Mouse (Mus musculus): ENCODE results near the gene Fam83f.

Fam83f gene

DNA sequence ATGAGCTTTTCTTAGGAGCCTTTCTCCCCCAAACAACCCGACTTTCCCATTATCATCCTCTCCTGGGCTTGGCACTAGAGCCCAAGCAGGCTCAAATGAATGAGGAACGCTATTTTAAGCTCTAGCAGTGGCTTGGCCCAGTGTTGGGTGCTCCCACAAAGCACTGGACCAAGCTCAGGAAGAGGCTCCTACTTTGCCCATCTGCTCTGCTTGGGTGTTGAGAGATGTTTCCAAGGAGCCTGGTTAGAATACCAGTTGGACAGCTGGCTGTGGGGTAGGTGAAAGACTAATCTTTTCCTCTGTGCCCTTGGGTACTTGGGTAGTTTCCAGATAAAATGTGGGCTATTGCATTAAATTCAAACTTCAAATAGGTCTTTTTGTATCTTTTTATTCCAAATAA lies 1.2 kb downstream of the Fam83f start:
- DNase-seq (ENCODE audit: low spot score): no peak

- DNase-seq (ENCODE audit: low spot score): no peak
These were observed 1.9 kb downstream of the Fam83f start for GRCm38 (mm10) chr15:80673337-80674095.

DNA sequence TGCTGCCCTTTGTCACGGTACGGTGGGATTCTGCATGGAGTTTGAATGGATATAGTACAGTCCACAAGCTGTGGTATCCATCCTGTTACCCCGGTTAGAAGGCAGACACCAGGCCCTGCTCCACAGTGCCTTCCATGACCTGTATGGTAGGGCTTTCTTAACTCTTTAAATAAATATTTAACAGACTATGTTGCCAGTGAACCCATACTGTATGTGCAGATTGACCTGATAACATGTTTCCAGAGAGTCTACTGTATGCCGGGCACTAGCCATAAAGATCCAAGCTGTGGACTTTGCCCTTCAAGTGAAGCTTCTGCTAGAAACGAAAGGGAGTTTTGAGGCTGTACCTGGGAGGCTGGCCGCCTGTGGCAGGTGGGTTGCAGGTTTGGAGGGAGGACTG lies 3.1 kb downstream of the Fam83f start:
- DNase-seq (ENCODE audit: low spot score): no peak

GRCm38 (mm10) chr15:80679515-80680215 lies 8.0 kb downstream of the Fam83f start:
- DNase-seq (ENCODE audit: low spot score): peak; percentile 45

DNA sequence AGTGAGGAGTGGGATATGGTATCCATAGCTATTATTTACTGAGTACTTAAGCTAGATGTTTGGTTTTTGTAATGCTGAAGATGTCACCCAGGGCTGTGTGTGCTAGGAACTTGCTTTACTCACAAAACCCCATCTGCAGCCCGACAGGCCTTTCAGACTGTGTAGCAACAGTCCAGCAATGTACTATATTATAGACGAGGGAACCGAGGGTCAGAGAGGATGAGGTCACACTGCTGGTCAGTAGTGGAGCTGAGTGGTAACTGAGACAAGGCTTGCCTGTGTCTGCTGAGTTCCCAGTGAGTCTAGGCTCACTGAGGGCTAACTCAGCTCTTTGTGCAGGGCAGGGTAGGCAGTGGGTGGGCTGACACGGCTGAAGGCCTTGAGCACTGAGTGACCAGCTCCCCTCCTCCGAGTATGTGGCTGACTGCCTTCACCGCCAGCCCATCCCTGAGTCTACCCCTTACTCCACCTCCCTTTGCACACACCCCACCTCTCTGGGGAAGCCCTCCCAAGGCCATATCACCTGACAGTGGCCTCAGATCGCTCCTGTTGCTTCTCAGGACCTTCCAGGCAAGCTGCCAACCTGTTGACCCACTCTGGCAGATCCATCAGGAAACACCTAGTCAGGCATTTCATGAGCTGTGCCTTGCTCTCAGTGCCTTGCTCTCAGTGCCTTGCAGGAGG lies 8.8 kb downstream of the Fam83f start:
- no peak for DNase-seq (ENCODE audit: low spot score)

DNA sequence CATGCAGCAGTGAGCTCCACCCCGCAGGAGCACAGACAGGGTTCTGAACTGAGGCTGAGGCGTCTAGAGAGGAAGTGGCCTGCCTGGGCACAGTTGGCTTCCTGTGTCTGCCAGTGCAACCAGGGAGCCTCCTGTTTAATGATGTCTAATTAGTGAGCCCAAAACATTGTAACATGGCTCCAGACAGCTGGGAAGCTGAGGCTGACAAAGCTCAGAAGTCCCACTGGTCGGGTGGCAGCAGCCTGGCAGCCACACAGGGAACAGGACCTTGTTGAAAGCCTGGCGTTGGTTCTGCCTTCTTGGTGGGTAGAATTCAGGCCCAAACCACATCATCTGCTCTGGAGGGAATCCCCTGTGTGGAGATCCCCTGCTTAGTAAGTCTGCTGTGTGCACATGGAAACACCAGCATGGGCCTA lies 9.8 kb downstream of the Fam83f start:
- no peak for DNase-seq (ENCODE audit: low spot score)

- no peak for DNase-seq (ENCODE audit: low spot score)
These were observed 10.7 kb downstream of the Fam83f start for GRCm38 (mm10) chr15:80682343-80682742.

DNA sequence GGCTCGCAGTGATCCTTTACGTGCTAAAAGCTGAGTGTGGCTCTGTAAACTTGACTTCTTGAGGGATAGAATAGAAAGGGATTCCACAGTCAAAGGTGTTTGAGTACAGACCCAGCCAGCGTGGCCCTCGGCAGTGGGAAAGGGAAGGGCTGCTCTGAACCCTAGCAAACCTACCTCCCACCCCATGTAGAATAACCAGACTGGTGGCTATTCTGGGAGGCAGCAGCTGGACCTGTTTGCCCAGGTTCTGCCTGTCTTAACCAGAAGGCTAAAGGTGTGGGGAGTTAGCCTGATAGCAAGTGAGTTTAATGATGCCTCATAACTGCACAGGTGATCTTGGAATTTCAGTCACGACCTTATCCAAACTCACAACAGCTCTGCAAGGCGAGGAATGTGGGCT lies 11.5 kb downstream of the Fam83f start:
- no peak for DNase-seq (ENCODE audit: low spot score)

- no peak for DNase-seq (ENCODE audit: low spot score)
These were observed 12.3 kb downstream of the Fam83f start for GRCm38 (mm10) chr15:80683990-80684389.

GRCm38 (mm10) chr15:80684786-80685602 lies 13.3 kb downstream of the Fam83f start:
- no peak for DNase-seq (ENCODE audit: low spot score)

DNA sequence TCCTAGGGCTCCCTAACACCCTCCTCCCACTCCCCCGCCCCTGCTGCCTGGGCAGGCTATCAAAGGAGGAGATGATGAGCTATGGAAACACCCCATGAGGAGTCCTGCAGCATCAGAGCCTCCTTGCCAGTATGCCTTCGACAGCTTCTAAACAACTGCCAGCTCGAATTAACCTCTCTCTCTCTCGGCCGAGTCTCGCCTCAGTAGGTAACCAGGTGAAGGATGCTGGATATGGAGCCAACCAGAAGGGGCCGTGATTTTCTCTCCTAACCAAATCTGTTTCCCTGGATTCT lies 13.9 kb downstream of the Fam83f start:
- DNase-seq (ENCODE audit: low spot score): no peak

GRCm38 (mm10) chr15:80688536-80688935 lies 16.9 kb downstream of the Fam83f start:
- DNase-seq (ENCODE audit: low spot score): no peak

GRCm38 (mm10) chr15:80693492-80693891 lies 21.8 kb downstream of the Fam83f start:
- no peak for DNase-seq (ENCODE audit: low spot score)

GRCm38 (mm10) chr15:80694125-80694910 lies 22.7 kb downstream of the Fam83f start:
- peak; percentile 45 for DNase-seq (ENCODE audit: low spot score)

DNA sequence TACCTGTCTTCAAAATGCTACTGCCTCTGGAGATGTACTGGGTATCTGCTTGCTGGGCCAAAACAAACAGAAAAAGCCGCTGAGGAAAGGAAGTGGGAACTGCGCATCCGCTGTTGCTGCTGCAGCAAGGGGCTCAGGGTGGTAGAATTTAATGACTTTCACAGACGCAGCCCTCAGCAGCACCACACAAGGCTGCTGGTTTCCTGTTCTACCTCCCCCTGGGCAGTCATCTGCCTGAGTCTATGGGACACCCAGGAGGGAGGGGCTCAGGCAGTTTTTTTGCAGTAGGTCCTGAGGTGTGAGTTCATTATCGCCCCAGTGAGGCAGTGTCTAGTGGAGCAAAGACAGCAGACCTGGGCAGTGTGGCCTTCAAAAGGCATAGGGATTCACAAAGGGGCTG lies 25.9 kb downstream of the Fam83f start:
- DNase-seq (ENCODE audit: low spot score): no peak

DNA sequence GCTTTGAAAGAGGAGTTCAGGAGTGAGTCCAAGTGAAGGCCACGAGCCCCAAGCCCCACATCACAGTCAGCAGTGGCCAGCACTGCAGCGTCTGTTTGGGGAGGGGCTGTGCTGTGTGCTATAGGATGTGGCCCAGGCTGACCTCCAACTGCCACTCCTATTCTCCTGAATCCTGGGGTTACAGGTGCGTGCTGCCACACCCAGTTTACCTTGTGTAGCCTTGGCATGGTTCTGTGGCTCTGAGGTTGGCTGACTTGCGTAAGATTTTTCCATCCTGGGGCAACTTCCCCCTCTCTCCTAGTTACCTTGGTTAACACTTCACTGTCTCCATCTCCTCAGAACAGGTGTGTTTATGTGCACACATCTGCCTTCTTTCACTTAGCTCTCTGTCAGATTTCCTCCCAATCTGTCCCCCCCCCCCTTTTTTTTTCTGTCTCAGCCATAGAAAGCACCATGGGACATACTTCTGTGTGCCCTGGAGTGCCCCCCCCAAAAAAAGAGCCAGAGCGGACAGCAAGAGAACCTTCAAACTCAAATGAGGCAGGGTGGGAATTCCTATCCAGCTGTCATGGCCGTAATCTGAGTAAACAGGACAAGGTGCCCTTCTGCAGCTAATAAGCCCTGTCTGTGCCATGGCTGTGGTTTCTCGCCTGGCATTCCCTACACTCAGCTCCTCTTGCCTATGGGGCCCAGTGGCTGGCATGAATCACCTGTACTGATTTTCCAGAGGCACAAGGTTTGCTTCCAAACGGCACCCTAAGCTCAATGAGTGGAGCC lies 30.0 kb downstream of the Fam83f start:
- DNase-seq (ENCODE audit: low spot score): no peak

- DNase-seq (ENCODE audit: low spot score): no peak
These were observed 31.3 kb downstream of the Fam83f start for GRCm38 (mm10) chr15:80702910-80703309.

- no peak for DNase-seq (ENCODE audit: low spot score)
These were observed 31.8 kb downstream of the Fam83f start for GRCm38 (mm10) chr15:80703495-80703894.

DNA sequence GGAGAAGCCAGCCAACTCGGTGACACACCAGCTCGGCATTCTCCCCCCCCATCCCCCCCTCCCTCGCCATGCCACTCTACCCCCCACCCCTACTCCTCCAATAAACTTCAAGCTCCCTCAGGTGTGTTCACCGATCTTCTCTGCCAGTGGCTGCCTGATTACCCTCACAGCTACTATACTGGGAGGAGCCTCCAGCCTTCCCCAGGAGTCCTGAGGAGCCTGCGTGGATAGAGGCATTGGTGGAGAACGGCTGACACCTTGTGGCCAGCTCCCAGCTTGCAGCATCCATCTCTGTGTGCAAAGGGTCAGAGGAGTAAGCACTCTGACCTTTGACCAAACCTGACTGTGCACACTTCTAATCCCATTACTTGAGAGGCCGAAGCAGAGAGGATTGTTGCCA lies 32.6 kb downstream of the Fam83f start:
- DNase-seq (ENCODE audit: low spot score): peak; percentile 76

DNA sequence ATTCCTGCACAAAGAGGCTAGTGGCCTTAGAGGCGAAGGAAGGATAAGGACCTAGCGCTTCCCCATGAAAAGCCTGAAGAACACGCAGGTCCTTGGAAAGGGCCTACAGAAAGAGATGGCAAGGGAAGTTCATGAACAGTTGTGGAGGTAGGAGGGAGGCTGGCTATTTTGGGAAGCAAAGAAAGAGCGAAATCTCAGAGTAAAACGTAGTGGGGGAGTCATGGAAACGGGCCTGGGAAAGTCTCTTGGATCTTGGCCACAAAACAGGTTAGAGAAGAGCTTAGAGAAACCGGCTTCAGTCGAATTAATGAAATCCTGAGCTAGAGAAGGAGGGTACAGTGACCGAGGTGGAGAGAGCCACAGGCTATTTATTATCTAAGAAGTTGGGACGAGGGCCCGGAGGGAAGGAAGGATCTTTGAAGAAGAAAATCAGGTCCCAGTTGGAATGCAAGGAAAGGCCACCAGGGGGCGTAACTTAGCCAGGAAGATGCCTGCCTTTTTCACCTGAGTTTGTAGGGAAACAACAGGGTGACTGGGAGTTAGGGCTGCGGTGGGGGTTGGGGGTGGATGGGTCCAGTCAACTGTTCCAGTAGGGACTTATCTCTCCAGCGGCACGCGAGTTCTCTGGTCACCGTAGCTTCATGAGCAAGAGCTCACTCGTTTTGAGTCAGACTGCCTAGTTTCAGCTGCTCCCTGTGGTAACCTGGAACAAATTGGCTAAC lies 34.3 kb downstream of the Fam83f start:
- DNase-seq (ENCODE audit: low spot score): peak; percentile 75

Data from ovary, postnatal 36 days (tissue).